Mouse (Mus musculus): ENCODE data around the gene Pde10a. TPM values are rescaled to one million over a fixed set of nuclear protein-coding genes. Genes with fewer than 3 reads are reported as not detected.

Pde10a gene
- polyA plus RNA-seq, 1 experiment = 0.34 TPM

- Histone ChIP-seq H3K4me2 (ENCODE audit: low read depth) (no peak overlapping the region), H3K79me2 (ENCODE audit: control insufficient read depth, insufficient read depth) (no peaks in the 10 kb centered on the region), H3ac (ENCODE audit: control insufficient read depth, insufficient read length) (no peak overlapping the region), H3K36me3 (ENCODE audit: control insufficient read depth, insufficient read depth) (no peaks in the 10 kb centered on the region), H3K27me3 (ENCODE audit: control insufficient read depth, insufficient read depth, insufficient read length) (no peaks in the 10 kb centered on the region), H3K4me3 (no peak overlapping the region)
- TF ChIP-seq SRF (IDR thresholded peaks at IDR 0.05; ENCODE audit: control insufficient read depth, insufficient read length, low read depth) (no peak), E2F4 (IDR thresholded peaks at IDR 0.05; ENCODE audit: insufficient read depth) (no peak), POLR2AphosphoS2 (IDR thresholded peaks at IDR 0.05; ENCODE audit: insufficient read length, low read depth) (no peak), MAX (IDR thresholded peaks at IDR 0.05; ENCODE audit: low read depth) (no peak)
These were observed 284.6 kb downstream of the Pde10a start for GRCm38 (mm10) chr17:8809771-8810170.

- H3K79me2 ChIP-seq (ENCODE audit: control insufficient read depth, insufficient read depth) = no peaks in the 10 kb centered on the region
- no peaks in the 10 kb centered on the region for H3K27me3 ChIP-seq (ENCODE audit: control insufficient read depth, insufficient read depth, insufficient read length)
- no peak overlapping the region for H3K4me3 ChIP-seq
- H3K36me3 ChIP-seq (ENCODE audit: control insufficient read depth, insufficient read depth) = no peaks in the 10 kb centered on the region
- no peak overlapping the region for H3K4me2 ChIP-seq (ENCODE audit: low read depth)
- TF ChIP-seq USF1 (IDR thresholded peaks at IDR 0.05; ENCODE audit: low read depth) = no peak
- TF ChIP-seq SRF (IDR thresholded peaks at IDR 0.05; ENCODE audit: control insufficient read depth, insufficient read length, low read depth) = no peak
- no peak for TF ChIP-seq TCF3 (IDR thresholded peaks at IDR 0.05; ENCODE audit: insufficient read length, low read depth)
- TF ChIP-seq MYOG (IDR thresholded peaks at IDR 0.05; ENCODE audit: control insufficient read depth in 1 of 3, insufficient read depth in 1 of 3, insufficient read length in 2 of 3, low read depth in 2 of 3) = no peak
- TF ChIP-seq REST (IDR thresholded peaks at IDR 0.05; ENCODE audit: insufficient read depth, insufficient read length) = no peak
- TF ChIP-seq MAX (IDR thresholded peaks at IDR 0.05; ENCODE audit: low read depth) = no peak
- no peak for TF ChIP-seq POLR2AphosphoS2 (IDR thresholded peaks at IDR 0.05; ENCODE audit: insufficient read length, low read depth)
- TF ChIP-seq POLR2A (IDR thresholded peaks at IDR 0.05; ENCODE audit: insufficient read length, low read depth) = no peak
- H3ac ChIP-seq (ENCODE audit: control insufficient read depth, insufficient read length) = no peak overlapping the region
These were observed 285.0 kb downstream of the Pde10a start for GRCm38 (mm10) chr17:8810201-8810600.

GRCm38 (mm10) chr17:8812228-8812865, 287.2 kb downstream of the Pde10a start:
- Histone ChIP-seq H3K36me3 (ENCODE audit: control insufficient read depth, insufficient read depth) (no peaks in the 10 kb centered on the region), H3K79me2 (ENCODE audit: control insufficient read depth, insufficient read depth) (no peaks in the 10 kb centered on the region), H3K27me3 (ENCODE audit: control insufficient read depth, insufficient read depth, insufficient read length) (no peaks in the 10 kb centered on the region), H3ac (ENCODE audit: control insufficient read depth, insufficient read length) (no peak overlapping the region), H3K4me3 (no peak overlapping the region), H3K4me2 (ENCODE audit: low read depth) (no peak overlapping the region)
- TF ChIP-seq POLR2A (IDR thresholded peaks at IDR 0.05; ENCODE audit: insufficient read length, low read depth) (no peak), E2F4 (IDR thresholded peaks at IDR 0.05; ENCODE audit: insufficient read depth) (no peak), TCF12 (IDR thresholded peaks at IDR 0.05; ENCODE audit: insufficient read depth, poor library complexity, severe bottlenecking) (no peak)

GRCm38 (mm10) chr17:8813773-8814491, 288.8 kb downstream of the Pde10a start:
- no peaks in the 10 kb centered on the region for H3K27me3 ChIP-seq (ENCODE audit: control insufficient read depth, insufficient read depth, insufficient read length)
- no peak overlapping the region for H3K4me3 ChIP-seq

GRCm38 (mm10) chr17:8815376-8815775, 290.2 kb downstream of the Pde10a start:
- H3ac ChIP-seq (ENCODE audit: control insufficient read depth, insufficient read length) = no peak overlapping the region
- no peak overlapping the region for H3K4me3 ChIP-seq
- H3K27me3 ChIP-seq (ENCODE audit: control insufficient read depth, insufficient read depth, insufficient read length) = no peaks in the 10 kb centered on the region
- no peaks in the 10 kb centered on the region for H3K79me2 ChIP-seq (ENCODE audit: control insufficient read depth, insufficient read depth)
- TF ChIP-seq REST (IDR thresholded peaks at IDR 0.05; ENCODE audit: insufficient read depth, insufficient read length) = no peak
- TF ChIP-seq MAX (IDR thresholded peaks at IDR 0.05; ENCODE audit: low read depth) = no peak
- TF ChIP-seq CEBPB (IDR thresholded peaks at IDR 0.05; ENCODE audit: insufficient read depth, poor library complexity, severe bottlenecking) = no peak
- no peak for TF ChIP-seq POLR2A (IDR thresholded peaks at IDR 0.05; ENCODE audit: insufficient read length, low read depth)
- TF ChIP-seq SRF (IDR thresholded peaks at IDR 0.05; ENCODE audit: control insufficient read depth, insufficient read length, low read depth) = no peak
- TF ChIP-seq E2F4 (IDR thresholded peaks at IDR 0.05; ENCODE audit: insufficient read depth) = no peak
- no peak for TF ChIP-seq USF1 (IDR thresholded peaks at IDR 0.05; ENCODE audit: low read depth)
- no peak for TF ChIP-seq MYOG (IDR thresholded peaks at IDR 0.05; ENCODE audit: control insufficient read depth in 1 of 3, insufficient read depth in 1 of 3, insufficient read length in 2 of 3, low read depth in 2 of 3)
- no peak for TF ChIP-seq TCF3 (IDR thresholded peaks at IDR 0.05; ENCODE audit: insufficient read length, low read depth)
- no peaks in the 10 kb centered on the region for H3K36me3 ChIP-seq (ENCODE audit: control insufficient read depth, insufficient read depth)
- H3K4me2 ChIP-seq (ENCODE audit: low read depth) = no peak overlapping the region

More at GRCm38 (mm10) chr17:8813773-8814491, 288.8 kb downstream of the Pde10a start:
- Histone ChIP-seq H3ac (ENCODE audit: control insufficient read depth, insufficient read length) (no peak overlapping the region), H3K4me2 (ENCODE audit: low read depth) (no peak overlapping the region), H3K79me2 (ENCODE audit: control insufficient read depth, insufficient read depth) (no peaks in the 10 kb centered on the region), H3K36me3 (ENCODE audit: control insufficient read depth, insufficient read depth) (no peaks in the 10 kb centered on the region)
- no peak for TF ChIP-seq SRF (IDR thresholded peaks at IDR 0.05; ENCODE audit: control insufficient read depth, insufficient read length, low read depth)
- TF ChIP-seq USF1 (IDR thresholded peaks at IDR 0.05; ENCODE audit: low read depth) = no peak
- TF ChIP-seq TCF3 (IDR thresholded peaks at IDR 0.05; ENCODE audit: insufficient read length, low read depth) = no peak
- TF ChIP-seq MAX (IDR thresholded peaks at IDR 0.05; ENCODE audit: low read depth) = no peak
- no peak for TF ChIP-seq POLR2AphosphoS2 (IDR thresholded peaks at IDR 0.05; ENCODE audit: insufficient read length, low read depth)
- no peak for TF ChIP-seq TCF12 (IDR thresholded peaks at IDR 0.05; ENCODE audit: insufficient read depth, poor library complexity, severe bottlenecking)
- TF ChIP-seq POLR2A (IDR thresholded peaks at IDR 0.05; ENCODE audit: insufficient read length, low read depth) = no peak
- no peak for TF ChIP-seq E2F4 (IDR thresholded peaks at IDR 0.05; ENCODE audit: insufficient read depth)
- TF ChIP-seq MYOD1 (IDR thresholded peaks at IDR 0.05; ENCODE audit: control insufficient read depth in 1 of 3, insufficient read length in 2 of 3, low read depth in 2 of 3) = no peak
- TF ChIP-seq REST (IDR thresholded peaks at IDR 0.05; ENCODE audit: insufficient read depth, insufficient read length) = no peak
- TF ChIP-seq CEBPB (IDR thresholded peaks at IDR 0.05; ENCODE audit: insufficient read depth, poor library complexity, severe bottlenecking) = no peak
- TF ChIP-seq MYOG (IDR thresholded peaks at IDR 0.05; ENCODE audit: control insufficient read depth in 1 of 3, insufficient read depth in 1 of 3, insufficient read length in 2 of 3, low read depth in 2 of 3) = no peak

Measured in myocyte (in vitro differentiated cells).